Mouse (Mus musculus): ENCODE measurements around the gene Cramp1l. TPM values are rescaled to one million over a fixed set of nuclear protein-coding genes. Genes with fewer than 3 reads are reported as not detected.

Gene Cramp1l
- polyA plus RNA-seq, 1 experiment from 2014 or later = 3.3 TPM

- no peaks in the 10 kb centered on the region for H3K27me3 ChIP-seq (replicated peaks; ENCODE audit: insufficient read depth, low read length)
- 79% methylated on average over 9 of the region's 9 CpGs for WGBS
- H3K4me2 ChIP-seq (replicated peaks; ENCODE audit: low read depth, low read length) = no peak overlapping the region
- H3K4me3 ChIP-seq (ENCODE audit: low read depth, low read length) = no peak overlapping the region
- peaks cover 22% of the 10 kb centered on the region for H3K36me3 ChIP-seq (ENCODE audit: insufficient read depth, low read length)
- DNase-seq (ENCODE audit: low spot score) (no peak), ATAC-seq (no peak)
- no peak overlapping the region for H3K9ac ChIP-seq (replicated peaks; ENCODE audit: low read depth)
- H3K9me3 ChIP-seq (ENCODE audit: low read length) = no peaks in the 10 kb centered on the region
- no peaks in the 10 kb centered on the region for H3K4me1 ChIP-seq (ENCODE audit: insufficient read depth, low read depth, low read length)
- TF ChIP-seq CTCF (IDR thresholded peaks at IDR 0.05) (no peak), EP300 (IDR thresholded peaks at IDR 0.05) (no peak)
- H3K27ac ChIP-seq (ENCODE audit: low read length) = no peak overlapping the region
Observed at GRCm38 (mm10) chr17:25053274-25053673, 37.7 kb upstream of the Cramp1l start.

- ATAC-seq (no peak), DNase-seq (ENCODE audit: low spot score) (no peak)
- H3K36me3 ChIP-seq (ENCODE audit: insufficient read depth, low read length) = peaks cover 6% of the 10 kb centered on the region; the same call in 1 of the 2 replicates
- no peak for TF ChIP-seq EP300 (IDR thresholded peaks at IDR 0.05)
- no peak for TF ChIP-seq CTCF (IDR thresholded peaks at IDR 0.05)
- WGBS = 54% methylated on average over 5 of the region's 6 CpGs
- H3K9me3 ChIP-seq (ENCODE audit: low read length) = no peaks in the 10 kb centered on the region
- H3K27ac ChIP-seq (ENCODE audit: low read length) = no peak overlapping the region
- H3K4me2 ChIP-seq (replicated peaks; ENCODE audit: low read depth, low read length) = no peak overlapping the region
- no peak overlapping the region for H3K4me3 ChIP-seq (ENCODE audit: low read depth, low read length)
- no peaks in the 10 kb centered on the region for H3K27me3 ChIP-seq (replicated peaks; ENCODE audit: insufficient read depth, low read length)
- H3K4me1 ChIP-seq (ENCODE audit: insufficient read depth, low read depth, low read length) = no peaks in the 10 kb centered on the region
- H3K9ac ChIP-seq (replicated peaks; ENCODE audit: low read depth) = no peak overlapping the region
Observed at GRCm38 (mm10) chr17:25047143-25047542, 31.6 kb upstream of the Cramp1l start.

GRCm38 (mm10) chr17:25045281-25045680, 29.7 kb upstream of the Cramp1l start:
- no peaks in the 10 kb centered on the region for H3K4me1 ChIP-seq (ENCODE audit: insufficient read depth, low read depth, low read length)
- no peak overlapping the region for H3K4me3 ChIP-seq (ENCODE audit: low read depth, low read length)
- TF ChIP-seq CTCF (IDR thresholded peaks at IDR 0.05) (no peak), EP300 (IDR thresholded peaks at IDR 0.05) (no peak)
- 80% methylated on average over 4 of the region's 4 CpGs for WGBS
- no peaks in the 10 kb centered on the region for H3K27me3 ChIP-seq (replicated peaks; ENCODE audit: insufficient read depth, low read length)
- peaks cover 3% of the 10 kb centered on the region; the same call in 1 of the 2 replicates for H3K36me3 ChIP-seq (ENCODE audit: insufficient read depth, low read length)
- H3K27ac ChIP-seq (ENCODE audit: low read length) = no peak overlapping the region
- no peak overlapping the region for H3K9ac ChIP-seq (replicated peaks; ENCODE audit: low read depth)
- ATAC-seq (no peak), DNase-seq (ENCODE audit: low spot score) (no peak)
- no peak overlapping the region for H3K4me2 ChIP-seq (replicated peaks; ENCODE audit: low read depth, low read length)
- no peaks in the 10 kb centered on the region for H3K9me3 ChIP-seq (ENCODE audit: low read length)

- H3K4me3 ChIP-seq (ENCODE audit: low read depth, low read length) = no peak overlapping the region
- no peak overlapping the region for H3K9ac ChIP-seq (replicated peaks; ENCODE audit: low read depth)
- H3K4me1 ChIP-seq (ENCODE audit: insufficient read depth, low read depth, low read length) = no peaks in the 10 kb centered on the region
- peaks cover 3% of the 10 kb centered on the region; the same call in 1 of the 2 replicates for H3K36me3 ChIP-seq (ENCODE audit: insufficient read depth, low read length)
- DNase-seq (ENCODE audit: low spot score) = no peak
- TF ChIP-seq CTCF (IDR thresholded peaks at IDR 0.05) = no peak
- no peak for TF ChIP-seq EP300 (IDR thresholded peaks at IDR 0.05)
- no peak overlapping the region for H3K4me2 ChIP-seq (replicated peaks; ENCODE audit: low read depth, low read length)
- no peak overlapping the region for H3K27ac ChIP-seq (ENCODE audit: low read length)
- WGBS = 65% methylated on average over 7 of the region's 7 CpGs
- no peaks in the 10 kb centered on the region for H3K27me3 ChIP-seq (replicated peaks; ENCODE audit: insufficient read depth, low read length)
- H3K9me3 ChIP-seq (ENCODE audit: low read length) = no peaks in the 10 kb centered on the region
- ATAC-seq = no peak
Observed at GRCm38 (mm10) chr17:25044879-25045278, 29.3 kb upstream of the Cramp1l start.

- ATAC-seq (no peak), DNase-seq (ENCODE audit: low spot score) (peak; percentile 12)
- no peak overlapping the region for H3K4me2 ChIP-seq (replicated peaks; ENCODE audit: low read depth, low read length)
- TF ChIP-seq CTCF (IDR thresholded peaks at IDR 0.05) (peak; percentile 62), EP300 (IDR thresholded peaks at IDR 0.05) (no peak)
- no peaks in the 10 kb centered on the region for H3K27me3 ChIP-seq (replicated peaks; ENCODE audit: insufficient read depth, low read length)
- 54% methylated on average over 4 of the region's 4 CpGs for WGBS
- no peaks in the 10 kb centered on the region for H3K4me1 ChIP-seq (ENCODE audit: insufficient read depth, low read depth, low read length)
- no peak overlapping the region for H3K9ac ChIP-seq (replicated peaks; ENCODE audit: low read depth)
- no peaks in the 10 kb centered on the region for H3K9me3 ChIP-seq (ENCODE audit: low read length)
- H3K4me3 ChIP-seq (ENCODE audit: low read depth, low read length) = no peak overlapping the region
- no peak overlapping the region for H3K27ac ChIP-seq (ENCODE audit: low read length)
- H3K36me3 ChIP-seq (ENCODE audit: insufficient read depth, low read length) = peaks cover 9% of the 10 kb centered on the region; the same call in 1 of the 2 replicates
Observed at GRCm38 (mm10) chr17:25036183-25036582, 20.6 kb upstream of the Cramp1l start.

GRCm38 (mm10) chr17:25016292-25017132, 924 bp upstream of the Cramp1l start:
- Histone ChIP-seq H3K4me2 (replicated peaks; ENCODE audit: low read depth, low read length) (peak overlapping the region; percentile 87), H3K27ac (ENCODE audit: low read length) (peak overlapping the region; percentile 71), H3K9me3 (ENCODE audit: low read length) (no peaks in the 10 kb centered on the region), H3K27me3 (replicated peaks; ENCODE audit: insufficient read depth, low read length) (no peaks in the 10 kb centered on the region), H3K4me3 (ENCODE audit: low read depth, low read length) (peak overlapping the region; percentile 56), H3K9ac (replicated peaks; ENCODE audit: low read depth) (peak overlapping the region; percentile 54), H3K36me3 (ENCODE audit: insufficient read depth, low read length) (no peaks in the 10 kb centered on the region), H3K4me1 (ENCODE audit: insufficient read depth, low read depth, low read length) (peaks cover 5% of the 10 kb centered on the region; the same call in 1 of the 2 replicates)
- under 1% methylated on average over 55 of the region's 55 CpGs for WGBS
- ATAC-seq (peak; percentile 87), DNase-seq (ENCODE audit: low spot score) (peak; percentile 93)
- no peak for TF ChIP-seq EP300 (IDR thresholded peaks at IDR 0.05)
- TF ChIP-seq CTCF (IDR thresholded peaks at IDR 0.05) = peak; percentile 55

Data from lung, postnatal 0 days (tissue).